Mouse (Mus musculus): ENCODE results near the gene Gm4297. TPM values are rescaled to one million over a fixed set of nuclear protein-coding genes. Genes with fewer than 3 reads are reported as not detected.
"Not testable (repeated sequence)": the region's sequence is repeated elsewhere in the genome, so short reads cannot be mapped to it uniquely, and the experiment has no call there.

Gm4297 gene
- not detected in 2 replicates for polyA plus RNA-seq (2014; fragmentation: Nextera tagmentation; extraction: Ambion mirVana)

- 86% methylated on average over 4 of the region's 4 CpGs for WGBS
- not testable (repeated sequence) for DNase-seq (ENCODE audit: low spot score); H3K27me3 ChIP-seq (ENCODE audit: control insufficient read depth, insufficient read depth, low read length); H3K36me3 ChIP-seq (replicated peaks; ENCODE audit: control insufficient read depth, insufficient read depth); ATAC-seq (ENCODE audit: low FRiP score); H3K9ac ChIP-seq; H3K4me3 ChIP-seq (replicated peaks; ENCODE audit: low read length); H3K4me2 ChIP-seq (replicated peaks); H3K9me3 ChIP-seq (ENCODE audit: control insufficient read depth, low read length); H3K27ac ChIP-seq; H3K4me1 ChIP-seq (replicated peaks; ENCODE audit: control insufficient read depth, insufficient read depth, low read length)
Observed at GRCm38 (mm10) chrX:24574795-24575194, at the start of gene Gm4297. Gene Gm4297 (minus strand): TSS chrX:24574895.

Small RNAs within 50 kb of the gene (microRNA-seq; reads per million reads assigned to microRNA genes)
- gene Gm27839 (not detected), gene Gm27910 (not detected)

Other genes starting within 250 kb of the Gm4297 start
- not detected in 2 replicates for gene Gm5934, start 74.1 kb downstream of the Gm4297 start, polyA plus RNA-seq (2014; fragmentation: Nextera tagmentation; extraction: Ambion mirVana)
- not detected in 2 replicates for gene Gm5935, start 200.3 kb upstream of the Gm4297 start, polyA plus RNA-seq (2014; fragmentation: Nextera tagmentation; extraction: Ambion mirVana)

All from hindbrain, embryonic 14.5 days (tissue).